Mouse (Mus musculus) C2C12 (cell line): ENCODE measurements around the gene Fndc9. TPM values are rescaled to one million over a fixed set of nuclear protein-coding genes. Genes with fewer than 3 reads are reported as not detected.
A peak's percentile ranks its signal among the peaks of the same experiment; 100 is the strongest.

Source experiments
- H3K27me3 ChIP-seq: one replicate; pipeline ENCODE4 v1.6.1; 2011; ENCODE audit not compliant: control insufficient read depth, insufficient read depth, insufficient read length
- H3K36me3 ChIP-seq: one replicate; pipeline ENCODE4 v1.6.1; 2011; ENCODE audit not compliant: control insufficient read depth, insufficient read depth
- H3K4me3 ChIP-seq: one replicate; pipeline ENCODE4 v1.5.1; 2011; ENCODE audit warnings: mild to moderate bottlenecking, control low read depth; ENCODE audit not compliant: poor library complexity, insufficient read depth, severe bottlenecking
- H3K79me2 ChIP-seq: one replicate; pipeline ENCODE4 v1.6.1; 2011; ENCODE audit not compliant: control insufficient read depth, insufficient read depth
- H3K79me3 ChIP-seq: one replicate; pipeline ENCODE4 v1.6.1; 2011; ENCODE audit warnings: low read depth, control low read depth
- H3ac ChIP-seq: one replicate; pipeline ENCODE3; 2011; ENCODE audit warnings: low read depth; ENCODE audit not compliant: control insufficient read depth, insufficient read length
- CEBPB ChIP-seq: IDR thresholded peaks from one replicate; pipeline ENCODE4 v1.6.1; 2011; ENCODE audit warnings: low read depth, mild to moderate bottlenecking, control low read depth, moderate library complexity
- CTCF ChIP-seq: IDR thresholded peaks from one replicate; pipeline ENCODE4 v1.5.1; 2011; ENCODE audit not compliant: control insufficient read depth, insufficient read depth, insufficient read length
- FOSL1 ChIP-seq: IDR thresholded peaks from one replicate; pipeline ENCODE4 v1.8.0; 2011; ENCODE audit warnings: mild to moderate bottlenecking, low read length; ENCODE audit not compliant: poor library complexity, insufficient read depth, severe bottlenecking
- MAX ChIP-seq: IDR thresholded peaks from one replicate; pipeline ENCODE4 v1.6.1; 2011; ENCODE audit warnings: mild to moderate bottlenecking, control low read depth
- MYOD1 ChIP-seq: IDR thresholded peaks from one replicate; pipeline ENCODE4 v1.6.1; 2011; ENCODE audit warnings: low read depth; ENCODE audit not compliant: control insufficient read depth, insufficient read length
- MYOG ChIP-seq: IDR thresholded peaks from one replicate; pipeline ENCODE4 v1.6.1; 2011; ENCODE audit not compliant: control insufficient read depth, insufficient read length; ENCODE audit errors: extremely low read depth
- USF1 ChIP-seq: IDR thresholded peaks from one replicate; pipeline ENCODE4 v1.6.1; 2011; ENCODE audit warnings: low read depth, mild to moderate bottlenecking, control low read depth, moderate library complexity
- polyA plus RNA-seq: library from polyadenylated mRNA; unstranded; fragments of >200 nt; fragmentation: generic; extraction: Trizol; gene quantifications from one replicate; pipeline ENCODE4 v1.2.1, GENCODE M21; 2012; ENCODE audit warnings: missing spikeins

Gene Fndc9
- polyA plus RNA-seq, 1 experiment, result 0.09 TPM

GRCm38 (mm10) chr11:46248352-46248751 lies 13.0 kb downstream of the Fndc9 start:
- Histone ChIP-seq H3ac (no peak overlapping the region), H3K79me3 (no peaks in the 10 kb centered on the region), H3K4me3 (no peak overlapping the region), H3K27me3 (no peaks in the 10 kb centered on the region), H3K36me3 (no peaks in the 10 kb centered on the region), H3K79me2 (no peaks in the 10 kb centered on the region)
- TF ChIP-seq FOSL1 (no peak), CTCF (no peak), MYOG (no peak), CEBPB (no peak), USF1 (no peak), MYOD1 (no peak), MAX (no peak)

DNA sequence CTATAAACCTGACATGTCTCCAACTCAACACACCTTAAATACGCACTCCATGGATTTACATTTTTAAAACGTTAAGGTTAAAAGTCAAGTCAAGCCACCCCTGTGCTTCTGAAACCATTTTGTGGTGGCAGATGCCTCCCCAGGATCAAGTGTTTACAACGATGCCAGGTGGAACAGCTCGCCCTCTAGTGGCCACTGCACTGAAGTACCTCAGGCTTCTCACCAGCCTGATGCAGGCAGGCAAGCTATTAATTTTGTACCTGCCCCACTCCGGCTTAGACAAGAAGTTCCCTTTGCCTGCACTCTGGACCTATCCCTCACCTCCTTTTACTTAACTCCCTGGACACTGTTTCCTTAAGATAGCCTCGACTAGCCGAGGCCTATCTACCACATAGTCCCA lies 16.7 kb downstream of the Fndc9 start:
- H3K79me2 ChIP-seq, result no peaks in the 10 kb centered on the region
- no peaks in the 10 kb centered on the region for H3K36me3 ChIP-seq
- no peak overlapping the region for H3ac ChIP-seq
- no peak for TF ChIP-seq MYOD1
- TF ChIP-seq MYOG, result no peak
- TF ChIP-seq CTCF, result peak; percentile 86
- no peak for TF ChIP-seq USF1
- H3K27me3 ChIP-seq, result no peaks in the 10 kb centered on the region
- no peak overlapping the region for H3K4me3 ChIP-seq
- H3K79me3 ChIP-seq, result no peaks in the 10 kb centered on the region

DNA sequence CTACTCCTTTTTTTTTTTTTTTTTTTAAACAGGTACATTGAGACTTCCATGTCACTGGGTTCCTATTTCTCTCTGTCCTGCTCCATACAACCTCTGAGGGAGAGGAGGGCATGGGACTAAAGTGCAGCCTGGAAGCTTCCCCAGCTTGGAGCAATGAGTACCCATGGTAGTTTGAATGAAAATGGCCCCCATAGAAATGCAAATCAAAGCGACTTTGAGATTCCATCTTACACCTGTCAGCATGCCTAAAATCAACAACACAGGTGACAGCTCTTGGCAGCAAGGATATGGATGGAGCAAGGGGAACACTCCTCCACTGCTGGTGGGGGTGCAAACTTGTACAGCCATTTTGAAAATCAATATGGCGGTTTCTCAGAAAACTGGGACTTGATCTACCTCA lies 20.0 kb downstream of the Fndc9 start:
- Histone ChIP-seq H3K27me3 (no peaks in the 10 kb centered on the region), H3K4me3 (no peak overlapping the region), H3K79me2 (no peaks in the 10 kb centered on the region), H3ac (no peak overlapping the region), H3K36me3 (no peaks in the 10 kb centered on the region), H3K79me3 (no peaks in the 10 kb centered on the region)
- TF ChIP-seq USF1, result no peak
- no peak for TF ChIP-seq FOSL1

DNA sequence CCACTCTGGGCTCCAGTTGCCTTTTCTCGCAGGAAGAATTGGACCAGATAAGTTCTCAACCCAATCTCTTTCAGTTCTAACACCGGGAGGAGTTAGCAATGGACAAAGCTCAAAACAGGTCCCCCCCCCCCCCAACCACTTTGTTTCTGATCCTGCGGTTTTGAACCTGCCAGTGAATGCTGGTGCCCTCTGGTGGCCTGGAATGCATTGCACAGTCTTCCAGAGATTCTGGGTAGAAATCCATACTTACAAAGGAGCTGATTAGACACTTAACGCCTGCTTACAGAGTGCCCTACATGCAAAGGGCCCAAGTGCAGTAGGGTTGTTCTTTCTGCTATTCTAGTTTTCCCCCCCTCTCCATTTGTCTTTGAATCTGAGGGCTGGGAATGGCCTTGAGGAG lies 22.9 kb downstream of the Fndc9 start:
- no peaks in the 10 kb centered on the region for H3K27me3 ChIP-seq
- no peak overlapping the region for H3ac ChIP-seq
- H3K36me3 ChIP-seq, result no peaks in the 10 kb centered on the region
- H3K79me3 ChIP-seq, result no peaks in the 10 kb centered on the region
- H3K4me3 ChIP-seq, result no peak overlapping the region
- H3K79me2 ChIP-seq, result no peaks in the 10 kb centered on the region
- TF ChIP-seq FOSL1 (no peak), MYOD1 (no peak), MAX (no peak), USF1 (no peak), MYOG (no peak), CEBPB (no peak), CTCF (no peak)

GRCm38 (mm10) chr11:46258749-46259148 lies 23.4 kb downstream of the Fndc9 start:
- Histone ChIP-seq H3K27me3 (no peaks in the 10 kb centered on the region), H3K79me2 (no peaks in the 10 kb centered on the region), H3K36me3 (no peaks in the 10 kb centered on the region), H3ac (no peak overlapping the region), H3K4me3 (no peak overlapping the region), H3K79me3 (no peaks in the 10 kb centered on the region)
- no peak for TF ChIP-seq FOSL1
- TF ChIP-seq MAX, result no peak
- TF ChIP-seq CEBPB, result no peak
- no peak for TF ChIP-seq CTCF
- no peak for TF ChIP-seq MYOD1
- no peak for TF ChIP-seq MYOG
- no peak for TF ChIP-seq USF1

GRCm38 (mm10) chr11:46262854-46263253 lies 27.5 kb downstream of the Fndc9 start:
- TF ChIP-seq MYOD1 (no peak), CTCF (no peak), MAX (no peak), CEBPB (no peak), MYOG (no peak), USF1 (no peak), FOSL1 (no peak)
- Histone ChIP-seq H3K36me3 (no peaks in the 10 kb centered on the region), H3K4me3 (no peak overlapping the region), H3K27me3 (no peaks in the 10 kb centered on the region), H3K79me3 (no peaks in the 10 kb centered on the region), H3ac (no peak overlapping the region), H3K79me2 (no peaks in the 10 kb centered on the region)
